Mouse (Mus musculus) forebrain, postnatal 0 days (tissue): ENCODE measurements around the gene Tdrd7. TPM values are rescaled to one million over a fixed set of nuclear protein-coding genes. Genes with fewer than 3 reads are reported as not detected.

Experiments used
- ATAC-seq: fragments of 200-750 bp; cut with Nextera tagmentation; 2 replicates; pipeline ENCODE4 v1.8.0; 2017; ENCODE audit warnings: mild to moderate bottlenecking, moderate library complexity
- DNase-seq: peaks from one replicate; pipeline ENCODE4 v3.0.0-alpha.2; 2015
- H3K27ac ChIP-seq: fragments of 300-500 bp; sonication (generic); 2 replicates; pipeline ENCODE4 v1.5.1; 2014; ENCODE audit warnings: low read depth, mild to moderate bottlenecking, antibody characterized with exemption, low read length, moderate library complexity, mixed read lengths
- H3K27me3 ChIP-seq: fragments of 300-500 bp; sonication (generic); 2 replicates; pipeline ENCODE4 v1.6.1; 2014; ENCODE audit warnings: mild to moderate bottlenecking, low read length, mixed read lengths; ENCODE audit not compliant: insufficient read depth
- H3K36me3 ChIP-seq: fragments of 300-500 bp; sonication (generic); 2 replicates; pipeline ENCODE4 v1.6.1; 2014; ENCODE audit warnings: mild to moderate bottlenecking, moderate library complexity; ENCODE audit not compliant: insufficient read depth
- H3K4me1 ChIP-seq: fragments of 300-500 bp; sonication (generic); 2 replicates; pipeline ENCODE4 v1.6.1; 2014; ENCODE audit warnings: antibody characterized with exemption; ENCODE audit not compliant: insufficient read depth
- H3K4me2 ChIP-seq: fragments of 300-500 bp; sonication (generic); 2 replicates; pipeline ENCODE4 v1.6.1; 2014; ENCODE audit warnings: low read depth, mild to moderate bottlenecking, moderate library complexity
- H3K4me3 ChIP-seq: fragments of 300-500 bp; sonication (generic); 2 replicates; pipeline ENCODE4 v1.5.1; 2014; ENCODE audit warnings: low read depth, low read length, mixed read lengths
- H3K9ac ChIP-seq: fragments of 300-500 bp; sonication (generic); 2 replicates; pipeline ENCODE4 v1.6.1; 2014; ENCODE audit warnings: mild to moderate bottlenecking
- H3K9me3 ChIP-seq: fragments of 300-500 bp; sonication (generic); 2 replicates; pipeline ENCODE4 v1.6.1; 2016; ENCODE audit warnings: low read length
- CTCF ChIP-seq: sonication (generic); IDR thresholded peaks from 2 replicates; pipeline ENCODE4 v1.5.1; 2016; ENCODE audit warnings: antibody characterized with exemption, control low read depth, low read depth
- WGBS: fragments of 180-500 bp; shearing (Covaris S2); extraction: QIAGEN DNeasy Blood & Tissue Kit; methylation state at CpG from one replicate; pipeline ENCODE4 v1.1.7; 2014; 5-methylcytosine and 5-hydroxymethylcytosine counted together
- polyA plus RNA-seq: library from polyadenylated mRNA; unstranded; fragments of >200 nt; fragmentation: Nextera tagmentation; extraction: Ambion mirVana; gene quantifications from 2 replicates; pipeline ENCODE4 v1.2.1, GENCODE M21; 2015
- total RNA-seq: library from RNA; depleted of rRNA; stranded (reverse); fragments of >200 nt; gene quantifications from 2 replicates; pipeline ENCODE4 v1.2.3, GENCODE M21; 2014

The Tdrd7 gene
- total and polyA plus RNA-seq, 2 experiments from 2014 or later: 21.3 to 39.1 TPM

DNA sequence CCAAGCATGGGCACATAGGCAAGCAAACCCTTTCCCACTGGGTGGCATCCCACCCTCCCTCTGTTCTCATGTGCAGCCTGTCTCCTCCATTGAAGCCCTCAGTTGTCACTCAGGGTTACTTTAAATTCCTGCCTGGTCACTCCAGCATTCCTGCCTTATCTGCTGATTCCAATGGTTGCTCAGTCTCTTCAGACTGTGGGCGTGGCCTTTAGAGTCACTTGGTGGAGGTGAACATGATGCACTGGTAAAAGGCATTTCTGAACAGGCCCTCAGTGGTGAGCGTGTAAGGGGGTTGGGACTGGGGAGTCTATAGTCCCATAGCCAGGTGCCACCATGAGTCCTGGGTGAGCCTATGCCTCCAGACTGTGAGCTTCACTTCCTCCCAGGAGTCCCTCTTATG, 68.1 kb downstream of the Tdrd7 start:
- Histone ChIP-seq H3K4me1 (no peaks in the 10 kb centered on the region), H3K27me3 (0 out of 2 replicates have a peak, but pooled peaks cover 5% of the 10 kb centered on the region), H3K4me3 (no peak overlapping the region), H3K4me2 (no peak overlapping the region), H3K27ac (no peak overlapping the region), H3K36me3 (no peaks in the 10 kb centered on the region), H3K9me3 (no peaks in the 10 kb centered on the region), H3K9ac (no peak overlapping the region)
- ATAC-seq: no peak
- TF ChIP-seq CTCF: no peak
- DNase-seq: no peak
- 96% methylated on average over 2 of the region's 2 CpGs for WGBS

- Histone ChIP-seq H3K4me3 (peak overlapping the region; percentile 57), H3K4me1 (no peaks in the 10 kb centered on the region), H3K27ac (no peak overlapping the region), H3K27me3 (peaks cover 27% of the 10 kb centered on the region), H3K9ac (peak overlapping the region; percentile 47; the same call in 1 of the 2 replicates), H3K4me2 (peak overlapping the region; percentile 98), H3K9me3 (no peaks in the 10 kb centered on the region), H3K36me3 (no peaks in the 10 kb centered on the region)
- ATAC-seq: no peak
- no peak for DNase-seq
- WGBS: 6% methylated on average over 12 of the region's 12 CpGs
- no peak for TF ChIP-seq CTCF
These were observed 73.4 kb downstream of the Tdrd7 start for GRCm38 (mm10) chr4:46038591-46038891.

- H3K9ac ChIP-seq: peak within 1 kb of the TSS; percentile 47
- H3K9me3 ChIP-seq: no peaks in the 10 kb centered on the region
- TF ChIP-seq CTCF: no peak
- peak within 1 kb of the TSS; percentile 98 for H3K4me2 ChIP-seq
- peaks cover 27% of the 10 kb centered on the region for H3K27me3 ChIP-seq
- peak; percentile 80 for ATAC-seq
- no peaks in the 10 kb centered on the region for H3K4me1 ChIP-seq
- peak; percentile 45 for DNase-seq
- 2% methylated on average over 71 of the region's 72 CpGs for WGBS
- H3K36me3 ChIP-seq: no peaks in the 10 kb centered on the region
- peak within 1 kb of the TSS; percentile 57 for H3K4me3 ChIP-seq
- no peak within 1 kb of the TSS for H3K27ac ChIP-seq
These were observed 74.0 kb downstream of the Tdrd7 start, which contains the start of gene Tmod1 for GRCm38 (mm10) chr4:46038892-46039751. Tmod1 (plus strand) TSS chr4:46038935.

DNA sequence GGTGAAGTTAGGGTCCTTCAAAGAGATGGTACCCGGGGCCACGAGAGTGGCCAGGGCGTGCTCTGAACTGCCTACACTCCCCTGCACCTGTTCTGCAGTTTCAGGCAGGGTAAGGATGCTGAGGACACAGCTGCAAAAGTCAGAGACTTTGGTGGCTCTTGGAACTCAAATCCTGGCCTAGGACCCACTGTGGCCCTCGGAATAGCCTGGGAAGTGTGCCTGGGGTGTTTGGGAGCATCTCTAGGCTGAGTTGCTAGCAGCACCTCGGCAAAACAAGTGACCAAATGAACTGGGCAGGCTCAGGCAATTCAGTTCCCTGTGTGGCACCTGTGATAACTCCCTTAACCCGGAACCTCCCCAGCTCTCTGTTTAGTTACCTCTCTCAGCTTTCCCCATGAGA, 74.8 kb downstream of the Tdrd7 start:
- Histone ChIP-seq H3K4me3 (peak overlapping the region; percentile 57; the same call in 1 of the 2 replicates), H3K9ac (no peak overlapping the region), H3K27me3 (peaks cover 27% of the 10 kb centered on the region), H3K4me2 (peak overlapping the region; percentile 98; the same call in 1 of the 2 replicates), H3K36me3 (no peaks in the 10 kb centered on the region), H3K4me1 (no peaks in the 10 kb centered on the region), H3K27ac (no peak overlapping the region), H3K9me3 (no peaks in the 10 kb centered on the region)
- 16% methylated on average over 6 of the region's 6 CpGs for WGBS
- TF ChIP-seq CTCF: no peak
- no peak for ATAC-seq
- no peak for DNase-seq

- Histone ChIP-seq H3K4me2 (no peak overlapping the region), H3K27ac (no peak overlapping the region), H3K4me3 (no peak overlapping the region), H3K9me3 (no peaks in the 10 kb centered on the region), H3K36me3 (no peaks in the 10 kb centered on the region), H3K4me1 (no peaks in the 10 kb centered on the region), H3K27me3 (peaks cover 27% of the 10 kb centered on the region), H3K9ac (no peak overlapping the region)
- WGBS: 24% methylated on average over 9 of the region's 9 CpGs
- ATAC-seq (no peak), DNase-seq (no peak)
- TF ChIP-seq CTCF: peak; percentile 64
These were observed 75.6 kb downstream of the Tdrd7 start for GRCm38 (mm10) chr4:46040594-46041192.

- Histone ChIP-seq H3K27ac (no peak overlapping the region), H3K4me2 (no peak overlapping the region), H3K9ac (no peak overlapping the region), H3K4me1 (no peaks in the 10 kb centered on the region), H3K9me3 (no peaks in the 10 kb centered on the region), H3K27me3 (peaks cover 27% of the 10 kb centered on the region), H3K36me3 (no peaks in the 10 kb centered on the region), H3K4me3 (no peak overlapping the region)
- TF ChIP-seq CTCF: no peak
- DNase-seq (no peak), ATAC-seq (no peak)
- 22% methylated on average over 7 of the region's 7 CpGs for WGBS
These were observed 76.8 kb downstream of the Tdrd7 start for GRCm38 (mm10) chr4:46041761-46042504.

DNA sequence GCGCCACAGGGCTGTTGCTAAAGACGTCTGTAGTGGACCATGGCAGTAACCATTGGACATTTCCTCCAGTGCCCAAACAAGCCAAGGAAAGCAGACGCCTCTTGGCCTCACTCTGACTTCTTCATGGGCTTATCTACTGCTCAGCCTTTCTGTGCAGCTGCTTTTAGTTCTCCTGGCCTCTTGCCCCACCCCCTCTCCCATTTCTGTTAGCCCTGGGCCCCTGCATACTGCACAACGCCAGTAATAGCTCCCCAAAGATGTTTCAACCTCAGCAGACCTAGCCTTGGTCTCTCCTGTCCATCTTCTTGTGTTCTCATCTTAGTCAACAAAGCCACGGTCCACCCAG, 77.3 kb downstream of the Tdrd7 start:
- Histone ChIP-seq H3K27me3 (peaks cover 24% of the 10 kb centered on the region), H3K4me2 (no peak overlapping the region), H3K9me3 (no peaks in the 10 kb centered on the region), H3K9ac (no peak overlapping the region), H3K4me3 (no peak overlapping the region), H3K36me3 (no peaks in the 10 kb centered on the region), H3K27ac (no peak overlapping the region), H3K4me1 (no peaks in the 10 kb centered on the region)
- 34% methylated on average over 5 of the region's 5 CpGs for WGBS
- TF ChIP-seq CTCF: no peak
- ATAC-seq (no peak), DNase-seq (no peak)
